Mouse (Mus musculus): ENCODE measurements at regions not wholly inside any gene's neighbourhood (a gene's known extent, or its start where the extent isn't known, plus 50 kb on each side); places are given as distances from the start of the nearest gene placed in this dataset.

GRCm38 (mm10) chr10:111921492-111921891, 51.0 kb upstream of the Krr1 start:
- Histone ChIP-seq H3K4me2 (ENCODE audit: low read depth, low read length) (no peak overlapping the region), H3K9me3 (replicated peaks; ENCODE audit: control insufficient read depth, low read length) (no peaks in the 10 kb centered on the region), H3K27ac (ENCODE audit: low read length) (no peak overlapping the region), H3K4me3 (ENCODE audit: low read length) (no peak overlapping the region), H3K27me3 (ENCODE audit: control insufficient read depth, insufficient read depth, low read length) (no peaks in the 10 kb centered on the region), H3K9ac (ENCODE audit: low read length) (no peak overlapping the region), H3K36me3 (ENCODE audit: control insufficient read depth, insufficient read depth) (no peaks in the 10 kb centered on the region), H3K4me1 (ENCODE audit: control insufficient read depth, insufficient read depth, low read length) (peaks cover 2% of the 10 kb centered on the region)
- WGBS: 66% methylated on average over 9 of the region's 9 CpGs
- ATAC-seq (replicated peaks; ENCODE audit: extremely low read depth, insufficient read depth, low FRiP score): no peak

All from heart, embryonic 16.5 days (tissue).